Mouse (Mus musculus): ENCODE measurements around the gene Gzmk. TPM values are rescaled to one million over a fixed set of nuclear protein-coding genes. Genes with fewer than 3 reads are reported as not detected.

Gene Gzmk
- polyA plus RNA-seq, 1 experiment from 2014 or later, result not detected

DNA sequence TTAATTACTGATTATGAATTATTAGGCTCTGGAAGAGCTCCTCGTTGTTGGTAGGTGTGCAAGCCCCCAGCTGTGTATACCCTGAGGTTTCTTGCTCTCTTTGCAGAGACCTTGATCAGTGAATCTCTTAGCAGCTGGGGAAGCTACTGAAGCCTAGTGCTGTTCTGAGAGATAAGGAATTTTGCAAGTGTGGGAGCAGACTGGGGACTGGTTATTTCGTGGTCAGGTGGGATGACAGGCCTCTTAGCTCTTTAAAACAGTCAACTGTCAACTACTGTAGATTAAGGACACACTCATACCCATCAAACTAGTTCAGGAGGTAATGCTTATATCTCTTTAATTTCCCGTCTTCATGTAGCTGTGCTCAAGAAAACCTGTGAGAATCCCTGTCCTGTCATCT is 13.3 kb downstream of the Gzmk start:
- H3K4me2 ChIP-seq (replicated peaks; ENCODE audit: low read depth), result no peak overlapping the region
- H3K27me3 ChIP-seq (ENCODE audit: control insufficient read depth, insufficient read depth, low read length), result no peaks in the 10 kb centered on the region
- no peak for TF ChIP-seq CTCF (IDR thresholded peaks at IDR 0.05; ENCODE audit: low read depth)
- TF ChIP-seq EP300 (optimal IDR thresholded peaks at IDR 0.05), result no peak
- H3K4me1 ChIP-seq (replicated peaks; ENCODE audit: control insufficient read depth, insufficient read depth), result 0 out of 2 replicates have a peak, but pooled peaks cover 2% of the 10 kb centered on the region
- no peak overlapping the region for H3K9ac ChIP-seq (ENCODE audit: low read length)
- DNase-seq (ENCODE audit: low spot score), result no peak
- no peak for ATAC-seq (ENCODE audit: low FRiP score, low TSS enrichment)
- H3K36me3 ChIP-seq (ENCODE audit: control insufficient read depth, insufficient read depth, low read length), result no peaks in the 10 kb centered on the region
- no peaks in the 10 kb centered on the region for H3K9me3 ChIP-seq (ENCODE audit: control insufficient read depth, low read length)
- H3K27ac ChIP-seq (replicated peaks), result no peak overlapping the region
- WGBS, result 65% methylated on average over 3 of the region's 3 CpGs
- H3K4me3 ChIP-seq (ENCODE audit: low read depth, low read length), result no peak overlapping the region

- WGBS, result 76% methylated on average over 15 of the region's 15 CpGs
- ATAC-seq (ENCODE audit: low FRiP score, low TSS enrichment), result no peak
- no peak overlapping the region for H3K9ac ChIP-seq (ENCODE audit: low read length)
These were observed 14.4 kb downstream of the Gzmk start for GRCm38 (mm10) chr13:113211345-113211744.

DNA sequence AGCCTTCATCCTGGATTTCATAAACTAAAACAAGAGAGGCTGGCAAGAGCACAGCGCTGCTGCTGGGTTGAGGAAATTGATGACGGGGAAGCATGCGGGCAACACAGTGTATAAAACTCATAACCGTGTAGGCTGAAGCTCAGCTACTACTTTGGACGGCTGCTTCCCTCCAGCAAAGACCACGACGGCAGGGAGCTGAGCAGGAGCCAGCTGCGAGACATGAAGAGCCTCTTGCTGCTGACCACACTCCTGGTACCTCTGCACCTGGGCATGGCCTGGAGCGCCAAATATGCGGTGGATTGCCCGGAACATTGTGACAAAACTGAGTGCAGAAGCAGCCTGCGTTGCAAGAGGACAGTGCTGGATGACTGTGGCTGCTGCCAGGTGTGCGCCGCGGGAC is 16.1 kb downstream of the Gzmk start, which contains the start of gene Esm1:
Gene Esm1, plus strand, starts transcription at position 36 of the 400 bp plus-strand sequence.
- no peaks in the 10 kb centered on the region for H3K9me3 ChIP-seq (ENCODE audit: control insufficient read depth, low read length)
- H3K27me3 ChIP-seq (ENCODE audit: control insufficient read depth, insufficient read depth, low read length), result no peaks in the 10 kb centered on the region
- H3K4me3 ChIP-seq (ENCODE audit: low read depth, low read length), result no peak within 1 kb of the TSS
- H3K36me3 ChIP-seq (ENCODE audit: control insufficient read depth, insufficient read depth, low read length), result no peaks in the 10 kb centered on the region
- 26% methylated on average over 15 of the region's 15 CpGs for WGBS
- no peak within 1 kb of the TSS for H3K4me2 ChIP-seq (replicated peaks; ENCODE audit: low read depth)
- TF ChIP-seq EP300 (optimal IDR thresholded peaks at IDR 0.05) (no peak), CTCF (IDR thresholded peaks at IDR 0.05; ENCODE audit: low read depth) (no peak)
- 0 out of 2 replicates have a peak, but pooled peaks cover 2% of the 10 kb centered on the region for H3K4me1 ChIP-seq (replicated peaks; ENCODE audit: control insufficient read depth, insufficient read depth)
- DNase-seq (ENCODE audit: low spot score) (no peak), ATAC-seq (ENCODE audit: low FRiP score, low TSS enrichment) (no peak)
- H3K9ac ChIP-seq (ENCODE audit: low read length), result no peak within 1 kb of the TSS
- H3K27ac ChIP-seq (replicated peaks), result no peak within 1 kb of the TSS

More at GRCm38 (mm10) chr13:113211345-113211744, 14.4 kb downstream of the Gzmk start:
- no peak for TF ChIP-seq CTCF (IDR thresholded peaks at IDR 0.05; ENCODE audit: low read depth)
- TF ChIP-seq EP300 (optimal IDR thresholded peaks at IDR 0.05), result no peak
- no peaks in the 10 kb centered on the region for H3K27me3 ChIP-seq (ENCODE audit: control insufficient read depth, insufficient read depth, low read length)
- 0 out of 2 replicates have a peak, but pooled peaks cover 2% of the 10 kb centered on the region for H3K4me1 ChIP-seq (replicated peaks; ENCODE audit: control insufficient read depth, insufficient read depth)
- no peak for DNase-seq (ENCODE audit: low spot score)
- H3K36me3 ChIP-seq (ENCODE audit: control insufficient read depth, insufficient read depth, low read length), result no peaks in the 10 kb centered on the region
- H3K4me2 ChIP-seq (replicated peaks; ENCODE audit: low read depth), result no peak overlapping the region
- H3K9me3 ChIP-seq (ENCODE audit: control insufficient read depth, low read length), result no peaks in the 10 kb centered on the region
- H3K4me3 ChIP-seq (ENCODE audit: low read depth, low read length), result no peak overlapping the region
- H3K27ac ChIP-seq (replicated peaks), result no peak overlapping the region

DNA sequence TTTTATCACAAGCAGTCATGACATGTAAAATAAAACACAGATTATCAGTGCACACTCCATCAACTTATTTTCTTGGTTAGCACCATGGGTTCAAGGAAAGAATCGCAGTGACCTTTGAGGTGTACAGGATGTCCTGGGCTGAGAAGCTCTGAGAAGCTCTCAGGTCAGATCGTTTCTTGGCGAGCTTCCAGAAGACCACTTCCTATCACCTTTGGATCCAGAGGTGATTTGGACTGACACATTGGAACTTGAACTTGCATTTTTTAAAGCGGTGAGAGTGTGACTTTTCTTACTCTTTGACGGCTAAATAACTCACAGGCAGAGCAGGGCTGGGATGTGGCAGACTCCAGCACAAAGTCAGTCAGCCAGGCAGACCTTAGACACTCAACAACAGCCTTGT is 20.4 kb downstream of the Gzmk start:
- TF ChIP-seq EP300 (optimal IDR thresholded peaks at IDR 0.05) (no peak), CTCF (IDR thresholded peaks at IDR 0.05; ENCODE audit: low read depth) (no peak)
- Histone ChIP-seq H3K36me3 (ENCODE audit: control insufficient read depth, insufficient read depth, low read length) (no peaks in the 10 kb centered on the region), H3K4me3 (ENCODE audit: low read depth, low read length) (no peak overlapping the region), H3K9ac (ENCODE audit: low read length) (no peak overlapping the region), H3K4me2 (replicated peaks; ENCODE audit: low read depth) (no peak overlapping the region), H3K27ac (replicated peaks) (no peak overlapping the region), H3K9me3 (ENCODE audit: control insufficient read depth, low read length) (no peaks in the 10 kb centered on the region), H3K4me1 (replicated peaks; ENCODE audit: control insufficient read depth, insufficient read depth) (0 out of 2 replicates have a peak, but pooled peaks cover 2% of the 10 kb centered on the region), H3K27me3 (ENCODE audit: control insufficient read depth, insufficient read depth, low read length) (no peaks in the 10 kb centered on the region)
- no peak for ATAC-seq (ENCODE audit: low FRiP score, low TSS enrichment)
- WGBS, result 75% methylated on average over 5 of the region's 5 CpGs
- DNase-seq (ENCODE audit: low spot score), result no peak

DNA sequence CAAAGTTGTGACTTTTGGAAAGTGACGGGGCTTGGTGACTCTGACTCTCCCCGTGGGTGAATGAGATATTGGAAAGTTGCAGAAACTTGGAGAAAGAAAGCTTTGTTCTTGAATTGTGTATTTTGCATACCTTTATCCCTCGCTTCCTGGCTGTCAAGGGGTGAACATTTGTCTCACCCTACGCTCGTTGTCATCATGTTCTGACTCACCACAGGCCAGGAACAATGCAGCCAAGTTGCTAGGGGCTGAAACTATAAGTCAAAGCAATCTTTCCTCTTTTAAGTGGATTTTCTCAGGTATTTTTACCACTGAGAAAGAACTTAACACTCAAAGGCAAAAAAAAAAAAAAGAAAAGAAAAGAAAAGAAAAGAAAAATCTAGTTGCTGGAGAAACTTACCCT is 22.6 kb downstream of the Gzmk start:
- no peak for DNase-seq (ENCODE audit: low spot score)
- Histone ChIP-seq H3K4me2 (replicated peaks; ENCODE audit: low read depth) (no peak overlapping the region), H3K9me3 (ENCODE audit: control insufficient read depth, low read length) (no peaks in the 10 kb centered on the region), H3K9ac (ENCODE audit: low read length) (no peak overlapping the region), H3K27me3 (ENCODE audit: control insufficient read depth, insufficient read depth, low read length) (no peaks in the 10 kb centered on the region), H3K27ac (replicated peaks) (no peak overlapping the region), H3K4me3 (ENCODE audit: low read depth, low read length) (no peak overlapping the region), H3K36me3 (ENCODE audit: control insufficient read depth, insufficient read depth, low read length) (no peaks in the 10 kb centered on the region), H3K4me1 (replicated peaks; ENCODE audit: control insufficient read depth, insufficient read depth) (no peaks in the 10 kb centered on the region)
- no peak for TF ChIP-seq EP300 (optimal IDR thresholded peaks at IDR 0.05)
- TF ChIP-seq CTCF (IDR thresholded peaks at IDR 0.05; ENCODE audit: low read depth), result no peak
- ATAC-seq (ENCODE audit: low FRiP score, low TSS enrichment), result no peak
- WGBS, result 44% methylated on average over 5 of the region's 5 CpGs

- no peak overlapping the region for H3K9ac ChIP-seq (ENCODE audit: low read length)
- H3K27me3 ChIP-seq (ENCODE audit: control insufficient read depth, insufficient read depth, low read length), result no peaks in the 10 kb centered on the region
- H3K27ac ChIP-seq (replicated peaks), result no peak overlapping the region
- no peak overlapping the region for H3K4me2 ChIP-seq (replicated peaks; ENCODE audit: low read depth)
- DNase-seq (ENCODE audit: low spot score) (no peak), ATAC-seq (ENCODE audit: low FRiP score, low TSS enrichment) (no peak)
- no peaks in the 10 kb centered on the region for H3K4me1 ChIP-seq (replicated peaks; ENCODE audit: control insufficient read depth, insufficient read depth)
- no peaks in the 10 kb centered on the region for H3K9me3 ChIP-seq (ENCODE audit: control insufficient read depth, low read length)
- TF ChIP-seq EP300 (optimal IDR thresholded peaks at IDR 0.05), result no peak
- TF ChIP-seq CTCF (IDR thresholded peaks at IDR 0.05; ENCODE audit: low read depth), result no peak
- 56% methylated on average over 4 of the region's 4 CpGs for WGBS
- H3K36me3 ChIP-seq (ENCODE audit: control insufficient read depth, insufficient read depth, low read length), result no peaks in the 10 kb centered on the region
- H3K4me3 ChIP-seq (ENCODE audit: low read depth, low read length), result no peak overlapping the region
These were observed 23.5 kb downstream of the Gzmk start for GRCm38 (mm10) chr13:113202184-113202583.
